Mouse (Mus musculus) embryonic facial prominence, embryonic 14.5 days (tissue): Measurements from ENCODE around the gene Bloc1s1. TPM values are rescaled to one million over a fixed set of nuclear protein-coding genes. Genes with fewer than 3 reads are reported as not detected.

ENCODE experiments used
- ATAC-seq: fragments of 200-750 bp; cut with Nextera tagmentation; 2 replicates; pipeline ENCODE4 v1.8.0; 2017; ENCODE audit warnings: low read depth, moderate number of reproducible peaks, moderate TSS enrichment
- DNase-seq: peaks from one replicate; pipeline ENCODE4 v3.0.0-alpha.2; 2015; ENCODE audit warnings: low spot score
- H3K27ac ChIP-seq: fragments of 300-500 bp; sonication (generic); replicated peaks from 2 replicates; pipeline ENCODE4 v1.5.1; 2014; ENCODE audit warnings: low read depth, mild to moderate bottlenecking, low read length, moderate library complexity
- H3K27me3 ChIP-seq: fragments of 300-500 bp; sonication (generic); replicated peaks from 2 replicates; pipeline ENCODE4 v1.6.1; 2014; ENCODE audit warnings: low read length; ENCODE audit not compliant: control insufficient read depth, insufficient read depth
- H3K36me3 ChIP-seq: fragments of 300-500 bp; sonication (generic); 2 replicates; pipeline ENCODE4 v1.6.1; 2014; ENCODE audit warnings: low read length, mixed read lengths; ENCODE audit not compliant: control insufficient read depth, insufficient read depth
- H3K4me1 ChIP-seq: fragments of 300-500 bp; sonication (generic); 2 replicates; pipeline ENCODE4 v1.6.1; 2014; ENCODE audit warnings: antibody characterized with exemption, low read length; ENCODE audit not compliant: control insufficient read depth, insufficient read depth
- H3K4me2 ChIP-seq: fragments of 300-500 bp; sonication (generic); 2 replicates; pipeline ENCODE4 v1.6.1; 2014; ENCODE audit warnings: low read depth, mild to moderate bottlenecking, low read length, moderate library complexity, mixed read lengths
- H3K4me3 ChIP-seq: fragments of 300-500 bp; sonication (generic); 2 replicates; pipeline ENCODE4 v1.5.1; 2014; ENCODE audit warnings: low read depth, mild to moderate bottlenecking, low read length
- H3K9ac ChIP-seq: fragments of 300-500 bp; sonication (generic); 2 replicates; pipeline ENCODE4 v1.6.1; 2014; ENCODE audit warnings: low read depth, mild to moderate bottlenecking, low read length, moderate library complexity, mixed read lengths
- H3K9me3 ChIP-seq: fragments of 300-500 bp; sonication (generic); 2 replicates; pipeline ENCODE4 v1.6.1; 2016; ENCODE audit warnings: low read length; ENCODE audit not compliant: control insufficient read depth
- WGBS: fragments of 180-500 bp; shearing (Covaris S2); extraction: QIAGEN DNeasy Blood & Tissue Kit; methylation state at CpG from one replicate; pipeline ENCODE4 v1.1.7; 2014; 5-methylcytosine and 5-hydroxymethylcytosine counted together
- polyA plus RNA-seq: library from polyadenylated mRNA; unstranded; fragments of >200 nt; fragmentation: Nextera tagmentation; extraction: Ambion mirVana; gene quantifications from 2 replicates; pipeline ENCODE4 v1.2.1, GENCODE M21; 2014

The Bloc1s1 gene
- polyA plus RNA-seq, 1 experiment from 2014 or later, result 242 TPM

- Histone ChIP-seq H3K27ac (no peak overlapping the region), H3K27me3 (0 out of 2 replicates have a peak, but pooled peaks cover 8% of the 10 kb centered on the region)
- 18% methylated on average over 1 of the region's 1 CpGs for WGBS
These were observed 26.3 kb downstream of the Bloc1s1 start for GRCm38 (mm10) chr10:128897501-128897900.

GRCm38 (mm10) chr10:128896807-128897206 lies 27.0 kb downstream of the Bloc1s1 start:
- Histone ChIP-seq H3K36me3 (no peaks in the 10 kb centered on the region), H3K9ac (no peak overlapping the region), H3K4me1 (peaks cover 15% of the 10 kb centered on the region; the same call in 1 of the 2 replicates), H3K4me3 (no peak overlapping the region), H3K27me3 (0 out of 2 replicates have a peak, but pooled peaks cover 8% of the 10 kb centered on the region), H3K4me2 (peak overlapping the region; percentile 37), H3K9me3 (no peaks in the 10 kb centered on the region), H3K27ac (peak overlapping the region; percentile 28; the same call in 1 of the 2 replicates)
- 27% methylated on average over 1 of the region's 1 CpGs for WGBS
- DNase-seq (peak; percentile 55), ATAC-seq (peak; percentile 31; the same call in 1 of the 2 replicates)

More at GRCm38 (mm10) chr10:128897501-128897900, 26.3 kb downstream of the Bloc1s1 start:
- Histone ChIP-seq H3K9me3 (no peaks in the 10 kb centered on the region), H3K4me1 (peaks cover 11% of the 10 kb centered on the region; the same call in 1 of the 2 replicates), H3K9ac (no peak overlapping the region), H3K36me3 (no peaks in the 10 kb centered on the region), H3K4me3 (no peak overlapping the region), H3K4me2 (no peak overlapping the region)
- no peak for ATAC-seq
- no peak for DNase-seq

GRCm38 (mm10) chr10:128895952-128896693 lies 27.7 kb downstream of the Bloc1s1 start:
- peak overlapping the region; percentile 37 for H3K4me2 ChIP-seq
- H3K4me3 ChIP-seq, result peak overlapping the region; percentile 4; the same call in 1 of the 2 replicates
- no peaks in the 10 kb centered on the region for H3K9me3 ChIP-seq
- ATAC-seq (peak; percentile 4; the same call in 1 of the 2 replicates), DNase-seq (peak; percentile 47)
- H3K9ac ChIP-seq, result 0 out of 2 replicates have a peak overlapping the region, but pooled peaks have one; percentile 21
- 5% methylated on average over 17 of the region's 17 CpGs for WGBS
- 0 out of 2 replicates have a peak, but pooled peaks cover 8% of the 10 kb centered on the region for H3K27me3 ChIP-seq
- peak overlapping the region; percentile 28; the same call in 1 of the 2 replicates for H3K27ac ChIP-seq
- H3K4me1 ChIP-seq, result peaks cover 15% of the 10 kb centered on the region; the same call in 1 of the 2 replicates
- no peaks in the 10 kb centered on the region for H3K36me3 ChIP-seq

- ATAC-seq, result peak; percentile 9; the same call in 1 of the 2 replicates
- Histone ChIP-seq H3K27ac (no peak overlapping the region), H3K36me3 (no peaks in the 10 kb centered on the region), H3K4me1 (peaks cover 18% of the 10 kb centered on the region; the same call in 1 of the 2 replicates), H3K9ac (no peak overlapping the region), H3K4me3 (no peak overlapping the region), H3K9me3 (no peaks in the 10 kb centered on the region), H3K4me2 (peak overlapping the region; percentile 37), H3K27me3 (0 out of 2 replicates have a peak, but pooled peaks cover 8% of the 10 kb centered on the region)
- WGBS, result 0% methylated on average over 9 of the region's 9 CpGs
- DNase-seq, result peak; percentile 93
These were observed 28.4 kb downstream of the Bloc1s1 start for GRCm38 (mm10) chr10:128895437-128895836.

GRCm38 (mm10) chr10:128892246-128892645 lies 31.6 kb downstream of the Bloc1s1 start:
- Histone ChIP-seq H3K4me2 (peak overlapping the region; percentile 84), H3K9ac (peak overlapping the region; percentile 72), H3K27ac (peak overlapping the region; percentile 90), H3K9me3 (no peaks in the 10 kb centered on the region), H3K4me1 (peaks cover 35% of the 10 kb centered on the region), H3K36me3 (peaks cover 7% of the 10 kb centered on the region), H3K4me3 (peak overlapping the region; percentile 70), H3K27me3 (0 out of 2 replicates have a peak, but pooled peaks cover 8% of the 10 kb centered on the region)
- no peak for DNase-seq
- under 1% methylated on average over 9 of the region's 9 CpGs for WGBS
- ATAC-seq, result no peak; the same call in 1 of the 2 replicates

- peak; percentile 87 for ATAC-seq
- Histone ChIP-seq H3K9ac (peak within 1 kb of the TSS; percentile 72), H3K9me3 (no peaks in the 10 kb centered on the region), H3K27ac (peak within 1 kb of the TSS; percentile 90), H3K4me2 (peak within 1 kb of the TSS; percentile 84), H3K27me3 (0 out of 2 replicates have a peak, but pooled peaks cover 6% of the 10 kb centered on the region), H3K4me3 (peak within 1 kb of the TSS; percentile 70), H3K4me1 (peaks cover 34% of the 10 kb centered on the region), H3K36me3 (peaks cover 13% of the 10 kb centered on the region)
- WGBS, result 0% methylated on average over 38 of the region's 89 CpGs
- DNase-seq, result peak; percentile 94
These were observed 32.3 kb downstream of the Bloc1s1 start, which contains the start of gene Gdf11 for GRCm38 (mm10) chr10:128891296-128892094. TSS of gene Gdf11 (minus strand) at chr10:128891718.

GRCm38 (mm10) chr10:128890383-128891295 lies 33.2 kb downstream of the Bloc1s1 start:
- Histone ChIP-seq H3K9me3 (no peaks in the 10 kb centered on the region), H3K27ac (peak overlapping the region; percentile 90), H3K36me3 (peaks cover 21% of the 10 kb centered on the region), H3K27me3 (no peaks in the 10 kb centered on the region), H3K4me2 (peak overlapping the region; percentile 84), H3K4me3 (peak overlapping the region; percentile 70), H3K9ac (peak overlapping the region; percentile 72), H3K4me1 (peaks cover 27% of the 10 kb centered on the region)
- ATAC-seq (no peak), DNase-seq (no peak)
- under 1% methylated on average over 40 of the region's 40 CpGs for WGBS
